Mouse (Mus musculus) urinary bladder, postnatal 10 days (tissue): ENCODE measurements around the gene Stil.

ENCODE experiments used
- DNase-seq: peaks from one replicate; pipeline ENCODE4 v3.0.0; 2022; ENCODE audit warnings: low spot score

Stil gene

DNA sequence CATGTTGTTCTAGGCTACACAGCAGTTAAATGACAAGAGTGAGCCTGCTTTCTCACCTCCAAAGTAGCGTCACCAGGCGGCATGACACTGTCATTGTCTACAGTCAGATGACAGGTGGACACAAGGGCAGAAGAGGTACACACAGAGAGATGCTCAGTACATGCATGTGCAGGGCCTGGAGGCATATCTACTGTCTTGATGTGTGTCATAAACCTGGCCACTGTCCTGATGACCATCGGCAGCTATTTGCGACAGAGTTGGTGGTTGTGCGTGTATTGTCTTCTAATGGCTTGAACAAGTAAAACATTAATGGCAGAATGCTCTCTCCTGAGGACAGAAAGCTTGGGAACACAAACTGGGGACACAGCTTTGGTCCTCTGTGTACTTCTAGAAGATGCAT is 51.3 kb downstream of the Stil start:
- no peak for DNase-seq

DNA sequence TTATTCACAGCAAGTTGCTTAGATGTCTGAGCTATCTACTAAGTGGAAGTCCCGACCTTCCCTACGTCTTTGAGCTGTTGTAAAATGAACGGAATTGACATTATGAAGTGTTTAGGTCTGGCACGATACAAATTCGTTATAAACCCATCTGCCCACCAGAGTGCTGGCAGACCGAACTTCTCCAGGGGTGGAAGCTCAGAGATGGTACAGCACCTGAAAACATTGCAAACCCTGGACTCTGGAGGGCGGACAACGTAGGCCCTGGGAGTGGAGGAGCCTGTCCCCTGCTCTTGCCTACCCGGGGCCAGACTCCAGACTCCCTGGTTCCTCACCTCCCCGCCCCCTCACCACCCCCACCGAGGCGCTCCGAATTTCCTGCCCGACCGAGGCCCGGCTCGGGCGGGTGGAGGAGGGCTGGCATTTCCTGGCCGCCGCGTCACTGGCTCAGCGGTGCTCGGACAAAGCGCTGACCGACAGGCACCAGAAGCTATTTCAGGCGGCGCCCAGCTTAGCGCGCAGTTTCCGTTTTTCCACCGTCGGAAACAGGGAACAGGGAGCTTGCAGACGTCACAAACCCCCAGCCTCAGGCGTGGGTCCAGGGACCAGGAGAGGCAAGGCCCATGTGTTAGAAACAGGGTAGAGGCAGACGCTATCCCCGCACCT is 52.5 kb downstream of the Stil start:
- no peak for DNase-seq

DNA sequence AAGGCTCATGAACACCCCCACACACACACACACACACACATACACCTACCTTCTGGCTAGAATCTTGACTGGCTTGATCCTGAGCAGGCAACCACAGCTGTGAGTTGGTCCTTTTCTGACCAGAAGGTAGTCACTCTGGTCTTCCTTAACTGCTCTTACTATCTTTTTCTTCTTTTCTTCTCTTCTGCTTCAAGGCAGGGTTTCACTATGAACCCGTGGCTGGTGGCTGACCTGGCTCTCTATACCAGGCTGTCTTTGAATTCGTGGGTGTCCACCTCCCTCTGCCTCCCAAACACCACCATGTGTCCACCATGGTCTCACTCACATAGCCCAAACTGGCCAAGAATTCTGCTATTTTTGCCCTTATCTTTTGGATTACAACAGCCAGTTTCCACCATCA is 55.1 kb downstream of the Stil start:
- DNase-seq: no peak

DNA sequence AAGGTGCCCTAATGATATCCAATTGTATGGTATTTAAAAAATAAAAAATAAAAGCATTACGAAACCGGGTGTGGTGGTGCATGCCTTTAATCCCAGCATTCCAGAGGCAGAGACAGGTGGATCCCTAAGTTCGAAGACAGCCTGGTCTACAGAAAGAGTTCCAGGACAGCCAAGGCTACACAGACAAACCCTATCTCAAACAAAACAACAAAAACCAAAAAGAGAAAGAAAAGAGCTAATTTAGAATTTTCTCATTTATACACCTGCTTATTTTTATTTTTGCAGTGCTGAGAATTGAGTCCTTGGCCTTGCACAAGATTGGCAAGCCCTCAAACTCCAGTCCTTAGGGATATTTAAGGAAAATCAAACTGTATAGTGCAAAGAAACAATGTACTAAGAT is 55.7 kb downstream of the Stil start:
- no peak for DNase-seq

DNA sequence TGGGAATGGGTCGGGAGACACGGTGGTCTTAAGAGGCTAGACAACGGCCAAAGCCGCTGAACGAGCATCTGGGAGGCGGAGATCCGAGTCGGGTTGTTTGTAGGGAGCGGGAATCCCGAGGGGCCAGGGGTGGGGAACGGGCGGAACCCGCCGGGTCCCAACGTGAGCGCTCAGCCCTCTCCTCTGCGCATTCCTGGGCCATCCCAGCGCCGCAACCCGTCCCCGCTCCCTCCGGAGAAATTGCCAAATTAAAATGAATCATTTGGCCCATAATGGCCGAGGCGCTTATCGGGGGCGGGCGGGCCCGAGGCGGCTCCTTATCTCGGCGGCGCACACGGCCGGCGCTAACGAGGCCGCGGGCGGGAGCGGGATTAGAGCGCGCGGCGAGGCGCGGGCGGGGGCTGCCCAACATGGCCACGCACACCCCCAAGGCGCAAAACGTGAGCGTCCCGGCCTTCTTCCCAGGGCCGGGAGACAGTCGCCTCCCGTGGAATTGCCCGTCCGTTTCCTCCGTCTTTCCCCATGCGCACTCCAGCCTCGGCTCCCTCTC is 56.5 kb downstream of the Stil start, which contains the start of gene Tal1:
Gene Tal1, plus strand, starts transcription at position 56 of the 550 bp plus-strand sequence.
- DNase-seq: no peak

DNA sequence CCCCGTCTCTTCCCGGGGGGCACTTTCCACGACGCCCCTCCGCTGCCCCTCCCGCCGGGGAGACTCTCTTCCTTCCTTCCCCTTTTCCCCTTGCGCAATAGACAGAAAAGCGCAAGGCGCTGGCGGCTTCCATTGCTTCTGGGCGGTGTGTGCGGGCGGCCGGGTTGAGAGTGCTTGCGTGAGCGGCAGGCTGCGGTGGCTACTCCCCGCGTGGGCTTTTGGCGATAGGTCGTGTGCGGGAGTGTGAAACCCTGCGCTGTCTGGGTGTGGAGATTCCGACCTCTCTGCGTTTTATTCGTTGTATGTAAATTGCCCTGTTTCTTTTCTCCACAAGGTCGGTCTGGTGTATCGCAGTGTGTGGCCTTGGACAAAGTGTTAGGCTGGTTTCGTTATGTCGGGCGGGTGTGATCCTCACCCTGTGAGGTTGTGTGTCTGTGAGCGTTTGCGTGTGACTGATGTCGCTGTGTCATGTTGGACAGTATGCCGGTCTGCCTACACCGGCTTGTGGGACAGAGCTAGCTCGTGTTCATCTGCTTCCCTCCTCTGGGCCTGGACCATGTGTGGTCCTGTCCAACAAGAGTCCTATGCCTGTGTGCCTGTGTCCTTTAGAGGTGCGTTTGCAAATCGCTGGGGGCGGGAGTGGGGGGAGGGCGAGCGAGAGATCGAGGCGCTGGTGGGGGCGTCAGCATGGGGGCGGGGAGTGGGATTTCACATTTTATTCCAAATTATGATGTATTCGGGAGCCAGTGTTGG is 57.1 kb downstream of the Stil start:
- no peak for DNase-seq

DNA sequence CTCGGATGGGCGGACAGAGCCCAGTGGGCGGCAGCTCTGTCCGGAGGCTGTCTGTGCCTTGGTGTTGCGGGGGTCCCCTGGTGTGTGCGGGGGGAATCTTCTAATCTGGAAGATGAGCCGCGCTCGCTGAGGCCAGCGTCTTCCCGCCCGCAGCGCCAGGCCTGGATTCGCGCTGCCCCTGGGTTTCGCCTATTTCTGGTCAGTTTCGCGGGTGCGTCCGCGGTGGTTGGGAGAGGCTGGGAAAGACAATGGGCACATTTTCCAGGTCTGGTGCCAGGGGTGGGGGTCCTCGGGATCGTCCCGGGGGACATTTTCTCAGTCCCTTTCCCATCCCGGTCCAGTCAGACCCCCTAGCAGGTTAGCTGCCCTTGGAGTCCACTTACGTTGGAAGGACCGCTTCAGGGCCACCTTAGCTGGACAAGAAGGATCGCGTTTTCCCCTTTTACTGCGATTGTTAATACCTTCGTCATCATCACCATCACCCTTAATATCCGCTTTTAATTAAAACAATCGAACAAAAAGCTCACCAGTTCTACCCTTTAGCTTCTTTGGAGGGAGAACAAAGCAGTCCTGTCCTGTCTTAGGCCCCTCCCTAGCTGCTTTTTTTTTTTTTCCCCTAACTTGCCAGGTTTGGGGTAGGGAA is 57.8 kb downstream of the Stil start:
- no peak for DNase-seq

DNA sequence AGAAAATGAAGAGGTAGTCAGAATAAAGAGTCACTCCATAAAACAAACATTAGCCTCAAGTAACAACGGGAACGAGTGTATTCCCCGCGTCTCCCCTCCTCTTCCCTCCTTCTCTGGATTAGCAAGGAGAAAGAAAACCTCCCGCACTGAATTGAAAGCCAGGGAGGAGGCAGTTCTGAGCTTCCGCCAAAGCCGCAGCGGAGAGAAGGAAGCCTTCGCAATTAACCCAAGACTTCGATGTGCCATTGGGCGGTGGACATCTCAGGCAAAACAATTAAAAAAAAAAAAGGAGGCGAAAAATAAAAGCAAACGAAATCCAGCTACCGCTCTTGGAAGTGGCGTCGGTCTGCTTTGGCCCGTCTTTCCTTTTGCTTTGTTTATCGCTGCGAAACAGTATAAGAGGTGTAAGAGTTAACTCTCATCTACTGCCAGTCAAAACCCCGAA is 58.4 kb downstream of the Stil start:
- DNase-seq: no peak

DNA sequence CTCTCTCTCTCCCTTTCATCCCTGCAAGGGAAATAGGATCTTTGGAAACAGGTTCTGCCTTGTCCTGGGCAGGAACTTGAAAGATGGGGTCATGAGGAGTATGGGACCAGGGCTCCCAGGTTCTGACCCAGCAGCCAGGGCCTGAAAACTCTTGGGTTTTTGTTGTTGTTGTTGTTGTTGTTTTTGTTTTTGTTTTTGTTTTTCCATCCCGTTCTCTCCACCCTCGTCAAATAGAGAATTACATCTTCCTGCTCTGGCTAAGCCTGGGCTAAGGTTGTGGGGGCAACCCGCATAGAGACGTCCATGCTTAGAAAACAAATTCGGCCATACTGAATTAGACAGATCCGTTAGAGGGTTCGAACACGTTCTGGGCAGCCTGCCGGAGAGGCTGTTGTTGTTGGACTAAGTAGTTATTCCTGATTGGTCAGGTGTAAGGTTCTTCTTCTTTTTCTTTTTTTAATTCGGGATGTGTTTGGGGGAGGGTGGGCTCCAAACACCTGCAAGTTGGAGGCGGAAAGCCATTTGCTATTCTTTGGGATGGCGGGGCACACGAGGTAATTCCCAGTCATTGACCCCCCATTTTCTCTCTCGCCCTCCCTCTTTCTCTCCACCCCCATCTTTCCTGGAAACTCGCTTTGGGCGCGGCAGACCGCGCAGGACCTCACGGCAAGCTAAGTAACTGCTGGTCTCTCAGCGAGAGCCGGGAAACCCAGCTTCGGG is 59.1 kb downstream of the Stil start:
- DNase-seq: no peak

DNA sequence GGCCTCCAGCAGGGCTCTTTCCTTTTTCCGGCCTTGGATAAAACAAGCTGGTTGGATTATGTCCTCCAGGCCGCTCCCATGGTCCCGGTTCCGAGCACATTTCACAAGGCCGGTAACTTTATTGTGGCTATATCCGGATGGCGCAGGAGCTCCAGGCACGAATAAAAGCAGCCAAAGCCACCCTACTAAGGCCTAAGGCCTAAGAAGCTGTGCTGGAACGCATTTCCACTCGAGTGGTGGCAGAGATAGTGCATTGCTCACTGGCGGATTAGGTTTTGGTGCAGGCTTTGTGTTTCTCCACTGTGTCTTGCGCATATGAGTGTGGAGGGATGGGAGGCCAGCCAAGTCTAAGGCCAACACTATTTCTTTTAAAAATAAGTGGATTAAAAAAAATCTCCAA is 59.9 kb downstream of the Stil start:
- no peak for DNase-seq

DNA sequence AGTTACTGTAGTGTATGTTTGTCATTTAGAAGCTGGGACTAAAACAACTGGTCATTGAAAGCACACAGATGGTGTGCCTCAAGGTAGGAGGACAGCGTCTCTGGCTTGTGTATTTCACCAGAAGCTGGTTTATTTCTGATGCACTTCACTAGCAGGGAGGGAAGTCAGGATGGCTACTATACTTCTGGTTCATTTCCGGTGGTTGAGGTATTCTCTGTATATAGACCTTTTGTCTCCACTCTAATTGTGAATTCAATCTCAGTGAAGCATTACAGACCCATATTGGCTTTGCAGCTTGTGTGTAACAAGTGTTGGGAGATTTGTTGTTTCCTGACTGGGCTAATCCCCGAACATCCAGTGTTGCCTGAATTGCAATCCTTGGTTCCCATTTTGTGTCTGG is 60.8 kb downstream of the Stil start:
- DNase-seq: no peak

DNA sequence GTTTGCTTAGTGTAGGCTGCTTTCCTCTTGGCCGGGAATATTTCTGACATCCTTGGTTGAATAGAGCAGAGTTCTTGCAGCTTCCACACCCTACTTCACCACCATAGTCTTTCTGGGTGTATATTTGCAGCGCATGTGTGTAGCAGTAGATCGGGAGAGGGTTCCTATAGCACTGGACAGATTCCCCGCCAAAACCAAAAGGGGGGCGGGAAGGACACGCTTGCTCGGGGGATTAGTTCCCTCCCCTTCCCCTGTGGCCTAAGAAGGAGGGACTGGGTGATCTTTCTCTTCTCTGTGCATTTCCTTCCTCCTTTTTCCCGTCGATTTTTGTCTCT is 62.5 kb downstream of the Stil start:
- DNase-seq: no peak

DNA sequence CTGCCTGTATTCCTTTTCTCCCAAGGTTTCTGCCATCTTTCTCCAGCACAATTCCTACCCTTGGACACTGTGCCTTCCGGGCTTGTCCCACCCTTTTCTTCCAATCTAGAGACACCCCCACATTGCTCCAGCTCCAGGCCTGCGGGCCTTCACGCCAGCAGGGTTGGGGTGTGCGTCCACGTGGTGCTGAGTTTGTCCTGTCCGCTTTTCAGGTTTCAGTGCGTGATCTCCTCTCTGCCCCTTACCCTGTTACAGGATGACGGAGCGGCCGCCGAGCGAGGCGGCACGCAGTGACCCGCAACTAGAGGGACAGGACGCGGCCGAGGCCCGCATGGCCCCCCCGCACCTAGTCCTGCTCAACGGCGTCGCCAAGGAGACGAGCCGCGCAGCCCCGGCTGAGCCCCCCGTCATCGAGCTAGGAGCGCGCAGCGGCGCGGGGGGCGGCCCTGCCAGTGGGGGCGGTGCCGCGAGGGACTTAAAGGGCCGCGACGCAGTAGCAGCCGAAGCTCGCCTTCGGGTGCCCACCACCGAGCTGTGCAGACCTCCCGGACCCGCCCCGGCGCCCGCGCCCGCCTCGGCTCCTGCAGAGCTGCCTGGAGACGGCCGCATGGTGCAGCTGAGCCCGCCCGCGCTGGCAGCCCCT is 63.0 kb downstream of the Stil start:
- no peak for DNase-seq

DNA sequence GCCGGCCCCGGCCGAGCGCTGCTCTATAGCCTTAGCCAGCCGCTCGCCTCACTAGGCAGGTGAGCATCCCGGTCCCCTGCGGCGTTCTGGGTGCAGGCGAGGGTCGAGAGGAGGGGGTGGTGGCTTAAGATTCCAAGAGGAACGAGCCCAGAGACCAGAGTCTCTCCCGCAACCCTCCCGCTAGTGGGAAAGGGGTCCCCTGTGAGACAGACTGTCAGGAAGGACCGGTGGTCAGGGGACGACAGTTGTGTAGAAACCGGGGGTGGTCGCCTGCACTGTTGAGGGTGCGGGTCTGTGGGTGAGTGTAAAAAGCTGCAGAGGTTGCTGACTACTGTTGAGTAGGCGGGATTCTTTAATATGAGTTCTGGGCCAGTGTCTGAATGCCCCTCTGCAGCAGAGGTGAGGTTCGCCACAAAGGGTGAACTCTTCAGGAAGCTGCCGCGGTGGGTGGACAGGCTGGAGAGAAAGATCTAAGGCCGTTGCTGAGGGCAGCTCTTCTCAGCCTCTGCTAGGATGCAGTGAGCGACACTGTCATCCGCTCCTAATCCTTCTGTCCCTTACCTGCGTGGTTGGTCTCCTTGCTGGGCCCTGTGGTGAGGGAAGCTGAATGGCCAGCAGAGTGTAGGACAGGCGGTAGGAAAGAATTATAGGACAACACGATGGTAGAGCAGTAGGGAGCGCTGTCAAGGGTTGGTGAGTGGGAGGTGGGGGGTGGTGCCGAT is 63.7 kb downstream of the Stil start:
- DNase-seq: no peak

DNA sequence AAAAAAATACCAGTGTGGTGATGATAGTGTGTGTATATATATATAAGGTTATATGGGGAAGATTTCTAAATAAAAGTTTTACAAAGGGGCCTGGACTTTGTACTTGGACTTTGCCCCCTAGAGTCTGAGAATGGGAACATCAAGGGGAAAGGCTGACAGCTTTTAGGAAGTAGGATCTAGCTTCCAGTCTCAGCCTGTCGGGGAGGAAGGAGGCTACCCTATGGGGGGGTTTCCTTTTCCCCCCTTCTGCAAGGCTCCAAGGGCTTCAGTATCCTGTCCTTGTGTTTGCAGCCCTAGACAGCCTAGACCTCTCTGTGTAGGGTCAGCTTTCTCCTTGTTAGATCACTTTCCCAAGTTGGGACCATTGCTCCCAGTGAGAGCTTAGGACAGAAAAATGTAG is 71.7 kb downstream of the Stil start:
- DNase-seq: no peak

DNA sequence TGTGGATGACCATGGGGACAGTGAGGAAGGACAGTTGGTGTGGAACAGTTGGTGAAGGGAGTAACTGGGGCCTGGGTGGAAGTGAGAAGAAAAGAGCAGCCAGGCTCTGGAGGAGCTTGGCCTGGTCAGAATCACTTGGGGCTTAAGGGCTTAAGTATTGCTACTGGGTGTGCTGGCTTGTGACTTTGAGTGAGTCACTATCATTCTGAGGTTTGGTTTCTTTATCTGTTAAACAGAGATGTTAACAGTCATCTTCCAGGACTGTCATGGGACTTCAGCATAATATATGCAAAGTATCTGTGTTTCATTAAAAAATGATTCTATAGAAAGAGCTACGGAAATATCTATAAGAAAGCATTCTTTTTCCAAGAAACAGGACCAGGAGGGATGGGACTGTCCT is 74.8 kb downstream of the Stil start:
- no peak for DNase-seq

DNA sequence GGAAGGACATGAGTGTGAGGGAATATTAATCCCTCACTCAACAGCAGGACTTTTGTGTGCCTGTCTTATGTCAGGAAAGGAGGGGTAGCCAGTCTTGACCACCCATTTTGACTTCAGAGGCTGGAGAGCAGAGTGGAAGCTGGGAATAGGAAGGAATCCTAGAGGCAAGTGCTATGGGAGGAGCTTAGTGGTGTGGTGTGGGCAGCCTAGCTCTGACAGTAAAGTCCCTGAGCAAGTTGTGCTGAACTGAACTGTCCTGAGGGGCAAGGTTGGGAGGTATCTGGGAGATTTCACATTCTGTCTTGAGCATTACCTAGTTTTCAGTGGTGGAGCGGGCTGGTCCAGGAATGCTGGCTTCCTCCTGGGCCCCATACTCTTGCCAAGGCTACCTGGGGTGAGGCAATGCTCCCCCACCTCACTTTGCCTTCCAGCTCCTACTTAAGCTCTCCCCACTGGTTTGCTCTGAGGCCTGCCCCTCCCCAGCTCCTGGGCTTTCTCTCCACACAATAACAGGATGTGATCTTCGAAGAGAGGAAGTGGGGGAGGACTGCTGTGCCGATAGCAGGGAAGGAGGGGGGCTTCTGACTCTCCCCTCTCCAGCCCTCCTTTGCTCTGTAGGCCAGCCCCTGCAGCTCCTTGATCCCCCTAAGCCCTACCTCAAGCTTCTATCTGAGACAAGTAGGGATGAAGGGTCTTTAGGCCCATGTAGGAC is 75.4 kb downstream of the Stil start:
- DNase-seq: no peak

DNA sequence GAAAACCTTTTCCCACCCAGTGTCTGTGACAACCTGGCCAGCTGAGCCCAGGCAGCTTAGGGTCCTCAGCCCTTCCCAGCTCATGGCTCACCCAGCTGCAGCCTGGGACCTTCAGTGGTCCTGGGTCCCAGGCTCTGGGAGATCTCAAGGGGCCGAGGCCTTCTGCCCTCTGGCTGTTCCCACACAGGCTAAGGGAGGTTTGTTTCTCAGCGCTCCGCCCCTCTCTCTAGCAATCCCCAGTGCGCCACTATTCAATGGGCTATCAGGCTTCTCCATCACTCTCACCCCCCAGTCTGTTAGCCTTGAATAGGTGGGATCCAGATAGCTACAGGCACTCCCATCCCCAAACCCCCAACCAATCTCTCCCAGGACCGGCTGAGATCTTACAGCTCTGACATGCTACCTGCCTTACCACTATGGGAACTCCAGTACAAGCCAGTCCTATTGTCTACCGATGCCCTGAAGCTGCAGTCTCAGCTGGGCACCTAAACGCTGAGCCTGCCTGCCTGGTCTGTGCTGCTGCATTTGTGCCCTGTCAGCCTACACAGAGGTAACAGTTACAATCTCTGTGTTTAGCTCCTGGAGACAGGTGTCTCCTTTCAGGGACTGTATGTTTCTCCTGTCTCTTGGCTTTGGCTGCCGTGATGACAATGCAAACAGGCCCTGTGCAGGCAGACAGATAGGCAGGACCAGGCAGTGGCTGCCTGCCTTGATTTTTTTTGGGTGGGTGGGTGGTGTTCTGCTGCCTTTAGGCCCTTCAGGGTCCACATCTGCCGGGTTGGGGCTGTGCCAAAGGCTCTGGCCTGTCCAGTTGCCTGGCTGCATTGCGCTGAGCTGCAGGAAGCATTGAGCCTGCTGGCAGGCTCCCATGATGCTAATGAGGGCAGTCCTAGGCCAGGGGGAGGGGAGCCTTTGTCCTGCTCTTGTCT is 79.2 kb downstream of the Stil start:
- no peak for DNase-seq

DNA sequence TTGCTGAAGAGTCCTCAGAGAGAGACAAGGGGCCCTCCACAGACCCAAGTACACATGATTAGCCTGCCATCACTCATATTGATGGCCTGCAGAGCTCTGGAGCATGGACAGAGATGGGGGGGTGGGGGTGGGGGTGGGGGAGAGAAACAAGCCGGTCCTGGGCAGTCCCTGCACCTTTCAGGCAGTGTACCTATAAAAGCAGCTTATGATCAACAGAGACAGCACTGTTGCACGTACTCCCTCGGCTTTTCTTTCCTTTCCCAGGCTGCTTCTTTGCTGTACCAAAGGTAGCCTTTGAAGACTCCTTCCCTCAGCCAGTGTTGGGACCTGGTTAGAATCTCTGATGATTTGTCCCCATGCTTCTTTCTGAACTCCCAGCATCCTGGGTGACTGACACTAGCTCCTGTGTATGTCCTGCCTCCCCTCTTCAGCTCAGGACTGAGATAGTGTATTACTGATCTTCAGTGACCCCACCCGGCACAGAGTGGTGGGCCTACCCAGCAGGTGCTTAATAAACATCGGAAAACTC is 79.9 kb downstream of the Stil start:
- DNase-seq: no peak
